Mouse (Mus musculus): ENCODE measurements around the gene Xirp1.

DNA sequence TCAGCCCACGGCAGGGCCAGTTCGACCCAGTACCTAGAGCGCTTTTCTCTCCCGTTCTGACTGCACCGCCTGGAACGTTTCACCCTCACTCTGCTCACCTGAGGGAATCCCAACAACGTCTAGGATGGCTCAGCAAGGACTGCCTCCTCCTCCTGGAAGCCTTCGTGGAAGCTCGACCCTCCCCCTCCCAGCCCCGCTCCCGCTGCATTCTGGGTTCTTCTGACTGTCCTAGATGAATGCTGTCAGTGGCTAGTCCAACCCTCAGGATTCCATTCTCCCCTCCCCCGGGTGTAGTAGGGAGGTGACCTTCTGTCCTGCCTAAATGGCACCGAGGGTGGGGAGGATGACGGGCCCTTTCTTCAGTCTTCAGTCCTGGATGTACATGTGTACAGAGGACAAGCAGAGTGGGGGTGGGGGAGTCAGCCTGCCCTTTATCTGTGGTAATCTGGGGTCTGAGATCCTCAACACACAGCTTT lies 38.8 kb downstream of the Xirp1 start, which contains the start of gene Csrnp1:
- no peak for TF ChIP-seq CTCF (IDR thresholded peaks at IDR 0.05; ENCODE audit: low read depth, low read length)
- no peak for TF ChIP-seq POLR2A (IDR thresholded peaks at IDR 0.05; ENCODE audit: extremely low read depth, insufficient read depth, low read length)
